In the genomic region with DNA sequence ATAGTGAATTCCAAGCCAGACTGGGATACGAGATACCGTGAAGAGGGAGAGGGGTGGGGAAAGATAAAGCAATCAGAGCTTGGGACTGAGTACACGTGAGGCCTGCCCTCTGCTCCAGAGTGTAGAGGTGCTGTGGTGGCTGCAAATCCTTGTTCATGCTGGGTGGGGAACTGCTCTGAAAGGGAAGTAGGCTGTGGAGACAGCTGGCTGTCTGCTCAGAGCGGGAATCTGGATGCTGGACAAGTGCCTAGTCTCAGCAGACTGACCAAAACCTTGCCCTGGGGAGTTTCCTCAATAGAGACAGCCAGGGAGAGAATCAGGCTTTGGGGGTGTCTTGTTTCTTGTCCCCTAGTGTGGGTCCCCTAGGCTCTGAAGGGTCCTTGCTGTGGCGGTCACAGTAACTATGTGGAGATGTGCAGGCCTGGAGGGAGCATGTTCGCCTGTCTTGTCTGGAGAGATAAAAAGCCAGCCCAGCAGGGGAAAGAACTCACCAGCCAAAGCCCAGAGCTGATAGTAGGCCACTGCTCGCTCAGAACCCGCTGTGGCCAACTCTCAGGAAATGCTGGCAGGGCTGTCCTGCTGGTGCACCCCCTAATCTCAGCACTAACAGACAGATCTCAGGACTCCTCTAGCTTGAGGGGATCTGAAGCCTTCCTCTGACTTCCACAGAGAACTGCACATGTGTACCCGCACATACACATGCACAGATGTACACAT, we compare ENCODE assay signal across 7 mouse cellular contexts. TPM values are rescaled to one million over a fixed set of nuclear protein-coding genes. Genes with fewer than 3 reads are reported as not detected.
DNase-seq lines count a peak whose midpoint lies in the region; ATAC-seq and TF ChIP-seq lines count a peak whose summit lies in the region.

No protein-coding gene starts in this region.

- no peaks in the 10 kb centered on the region for H3K27me3 ChIP-seq in hindbrain, embryonic 16.5 days (replicated peaks; ENCODE audit: control insufficient read depth, insufficient read depth, low read length)
- no peaks in the 10 kb centered on the region for H3K27me3 ChIP-seq in liver, embryonic 15.5 days

- no peak for TF ChIP-seq POLR2A in embryonic fibroblast, embryonic 13.5 days (IDR thresholded peaks at IDR 0.05; ENCODE audit: low read depth, low read length)

- H3K9ac ChIP-seq in hindbrain, embryonic 16.5 days (ENCODE audit: low read depth, low read length), result no peak overlapping the region
- H3K9ac ChIP-seq in liver, embryonic 15.5 days, result 0 out of 2 replicates have a peak overlapping the region, but pooled peaks have one; percentile 7

- no peak overlapping the region for H3K4me3 ChIP-seq in embryonic fibroblast, embryonic 13.5 days (ENCODE audit: insufficient read depth, low read length)
- H3K4me3 ChIP-seq in hindbrain, embryonic 16.5 days (ENCODE audit: low read length), result no peak overlapping the region
- H3K4me3 ChIP-seq in liver, embryonic 15.5 days (replicated peaks), result no peak overlapping the region

- peak overlapping the region; percentile 39 for H3K27ac ChIP-seq in embryonic fibroblast, embryonic 13.5 days (ENCODE audit: insufficient read depth, low read length)
- peak overlapping the region; percentile 46 for H3K27ac ChIP-seq in hindbrain, embryonic 16.5 days (ENCODE audit: low read depth, low read length)
- H3K27ac ChIP-seq in liver, embryonic 15.5 days (replicated peaks), result peak overlapping the region; percentile 93

- no peaks in the 10 kb centered on the region for H3K36me3 ChIP-seq in hindbrain, embryonic 16.5 days (ENCODE audit: control insufficient read depth, insufficient read depth, low read length)
- H3K36me3 ChIP-seq in liver, embryonic 15.5 days (replicated peaks), result peaks cover 3% of the 10 kb centered on the region

- no peak overlapping the region for H3K4me2 ChIP-seq in hindbrain, embryonic 16.5 days (ENCODE audit: low read length)
- H3K4me2 ChIP-seq in liver, embryonic 15.5 days, result peak overlapping the region; percentile 90

- DNase-seq in spleen, adult 12 weeks (ENCODE audit: low spot score), result peak; percentile 51
- no peak for DNase-seq in spleen, postnatal 14 days (ENCODE audit: low spot score in 2 of 2)
- DNase-seq in yolk sac, embryonic 10.5 days (ENCODE audit: low spot score), result peak; percentile 68
- DNase-seq in thymus, postnatal 36 days, result no peak

- WGBS in hindbrain, embryonic 16.5 days, result 53% methylated on average over 9 of the region's 9 CpGs
- WGBS in liver, embryonic 15.5 days (ENCODE audit: insufficient replicate concordance), result 14% methylated on average over 9 of the region's 9 CpGs

- no peak for TF ChIP-seq CTCF in embryonic fibroblast, embryonic 13.5 days (IDR thresholded peaks at IDR 0.05; ENCODE audit: borderline replicate concordance, insufficient read depth, low read length)

- H3K4me1 ChIP-seq in embryonic fibroblast, embryonic 13.5 days (ENCODE audit: control insufficient read depth, insufficient read depth, low read length), result peaks cover 29% of the 10 kb centered on the region
- peaks cover 45% of the 10 kb centered on the region for H3K4me1 ChIP-seq in hindbrain, embryonic 16.5 days (ENCODE audit: control insufficient read depth, insufficient read depth, low read depth, low read length)
- H3K4me1 ChIP-seq in liver, embryonic 15.5 days (replicated peaks), result peaks cover 89% of the 10 kb centered on the region

- ATAC-seq in hindbrain, embryonic 16.5 days, result no peak
- ATAC-seq in liver, embryonic 15.5 days (ENCODE audit: insufficient read depth), result peak; percentile 19

- no peaks in the 10 kb centered on the region for H3K9me3 ChIP-seq in hindbrain, embryonic 16.5 days (ENCODE audit: control insufficient read depth, low read length)
- no peaks in the 10 kb centered on the region for H3K9me3 ChIP-seq in liver, embryonic 15.5 days (replicated peaks)

RNA-seq across cellular contexts. Expression of a gene that starts 3.2 kb away (rescaled TPM):
- polyA plus RNA-seq in embryonic fibroblast, embryonic 13.5 days (2011; ENCODE audit: insufficient read length, low read depth, missing spikeins), result 48.4 and 61.9 TPM in 2 replicates
- 19.6 and 21.2 TPM in 2 replicates for polyA plus RNA-seq in hindbrain, embryonic 16.5 days (2015; fragmentation: Nextera tagmentation; extraction: Ambion mirVana)
- polyA plus RNA-seq in liver, embryonic 15.5 days (2015; fragmentation: Nextera tagmentation; extraction: Ambion mirVana), result 136 and 138 TPM in 2 replicates

RNA-seq across cellular contexts. Expression of a gene that starts 3.3 kb away (rescaled TPM):
- 5.6 and 6.4 TPM in 2 replicates for polyA plus RNA-seq in embryonic fibroblast, embryonic 13.5 days (2011; ENCODE audit: insufficient read length, low read depth, missing spikeins)
- 7.0 and 8.5 TPM in 2 replicates for polyA plus RNA-seq in hindbrain, embryonic 16.5 days (2015; fragmentation: Nextera tagmentation; extraction: Ambion mirVana)
- 11.8 and 12.0 TPM in 2 replicates for polyA plus RNA-seq in liver, embryonic 15.5 days (2015; fragmentation: Nextera tagmentation; extraction: Ambion mirVana)

RNA-seq across cellular contexts. Expression of a gene that starts 19.6 kb away (rescaled TPM):
- polyA plus RNA-seq in embryonic fibroblast, embryonic 13.5 days (2011; ENCODE audit: insufficient read length, low read depth, missing spikeins), result 0.49 TPM in 1 of 2 replicates, not detected in the other
- polyA plus RNA-seq in hindbrain, embryonic 16.5 days (2015; fragmentation: Nextera tagmentation; extraction: Ambion mirVana), result 1.1 and 1.8 TPM in 2 replicates
- polyA plus RNA-seq in liver, embryonic 15.5 days (2015; fragmentation: Nextera tagmentation; extraction: Ambion mirVana), result 0.28 and 0.45 TPM in 2 replicates

RNA-seq across cellular contexts. Expression of a gene that starts 19.6 kb away (rescaled TPM):
- polyA plus RNA-seq in embryonic fibroblast, embryonic 13.5 days (2011; ENCODE audit: insufficient read length, low read depth, missing spikeins), result 66.9 and 68.6 TPM in 2 replicates
- 17.4 and 20.9 TPM in 2 replicates for polyA plus RNA-seq in hindbrain, embryonic 16.5 days (2015; fragmentation: Nextera tagmentation; extraction: Ambion mirVana)
- polyA plus RNA-seq in liver, embryonic 15.5 days (2015; fragmentation: Nextera tagmentation; extraction: Ambion mirVana), result 49.2 and 54.7 TPM in 2 replicates

RNA-seq across cellular contexts. Expression of a gene that starts 20.0 kb away (rescaled TPM):
- polyA plus RNA-seq in embryonic fibroblast, embryonic 13.5 days (2011; ENCODE audit: insufficient read length, low read depth, missing spikeins), result 73.3 and 86.8 TPM in 2 replicates
- 37.9 and 42.9 TPM in 2 replicates for polyA plus RNA-seq in hindbrain, embryonic 16.5 days (2015; fragmentation: Nextera tagmentation; extraction: Ambion mirVana)
- polyA plus RNA-seq in liver, embryonic 15.5 days (2015; fragmentation: Nextera tagmentation; extraction: Ambion mirVana), result 306 and 347 TPM in 2 replicates

Comparison
In these comparisons a context has a peak if more than half of its experiments do, and no peak if none do; other contexts are left out.
1. DNase-seq: peak in spleen, adult 12 weeks (single experiment) and yolk sac, embryonic 10.5 days (single experiment); none in spleen, postnatal 14 days (0 of 2) and thymus, postnatal 36 days (0 of 2).
2. H3K27ac ChIP-seq: peak in every context shown above with its lines; median percentile 93 in liver, embryonic 15.5 days; 46 in hindbrain, embryonic 16.5 days; 39 in embryonic fibroblast, embryonic 13.5 days.